Mouse (Mus musculus): ENCODE results near the gene Smim5.

Gene Smim5

GRCm38 (mm10) chr11:115894755-115895520, 4.8 kb upstream of the Smim5 start:
- DNase-seq (ENCODE audit: low read depth, low spot score) = no peak

- no peak for DNase-seq (ENCODE audit: low read depth, low spot score)
Measured at GRCm38 (mm10) chr11:115898446-115898845, 1.3 kb upstream of the Smim5 start.

- no peak for DNase-seq (ENCODE audit: low read depth, low spot score)
Measured at GRCm38 (mm10) chr11:115898886-115899285, 880 bp upstream of the Smim5 start.

- no peak for DNase-seq (ENCODE audit: low read depth, low spot score)
Measured at GRCm38 (mm10) chr11:115900561-115901337, 983 bp downstream of the Smim5 start.

GRCm38 (mm10) chr11:115901338-115902161, 1.8 kb downstream of the Smim5 start:
- DNase-seq (ENCODE audit: low read depth, low spot score) = no peak

GRCm38 (mm10) chr11:115902177-115902576, 2.4 kb downstream of the Smim5 start:
- DNase-seq (ENCODE audit: low read depth, low spot score) = no peak

- no peak for DNase-seq (ENCODE audit: low read depth, low spot score)
Measured at GRCm38 (mm10) chr11:115902831-115903230, 3.1 kb downstream of the Smim5 start.

GRCm38 (mm10) chr11:115903384-115904230, 3.8 kb downstream of the Smim5 start:
- no peak for DNase-seq (ENCODE audit: low read depth, low spot score)

- DNase-seq (ENCODE audit: low read depth, low spot score) = no peak
Measured at GRCm38 (mm10) chr11:115904231-115904955, 4.6 kb downstream of the Smim5 start.

- no peak for DNase-seq (ENCODE audit: low read depth, low spot score)
Measured at GRCm38 (mm10) chr11:115904956-115905790, 5.4 kb downstream of the Smim5 start.

GRCm38 (mm10) chr11:115906116-115906515, 6.3 kb downstream of the Smim5 start:
- DNase-seq (ENCODE audit: low read depth, low spot score) = no peak

GRCm38 (mm10) chr11:115906521-115906920, 6.8 kb downstream of the Smim5 start:
- DNase-seq (ENCODE audit: low read depth, low spot score) = no peak

- no peak for DNase-seq (ENCODE audit: low read depth, low spot score)
Measured at GRCm38 (mm10) chr11:115911134-115911561, 11.4 kb downstream of the Smim5 start.

- no peak for DNase-seq (ENCODE audit: low read depth, low spot score)
Measured at GRCm38 (mm10) chr11:115911632-115912376, 12.0 kb downstream of the Smim5 start, which contains the start of gene Smim6. TSS of gene Smim6 (plus strand) at chr11:115912017.

- DNase-seq (ENCODE audit: low read depth, low spot score) = no peak
Measured at GRCm38 (mm10) chr11:115916579-115916978, 16.8 kb downstream of the Smim5 start.

- DNase-seq (ENCODE audit: low read depth, low spot score) = no peak
Measured at GRCm38 (mm10) chr11:115918637-115919036, 18.9 kb downstream of the Smim5 start.

GRCm38 (mm10) chr11:115919073-115919472, 19.3 kb downstream of the Smim5 start:
- no peak for DNase-seq (ENCODE audit: low read depth, low spot score)

GRCm38 (mm10) chr11:115920110-115920818, 20.5 kb downstream of the Smim5 start:
- peak; percentile 45 for DNase-seq (ENCODE audit: low read depth, low spot score)

Measured in WW6 (cell line).